Mouse (Mus musculus) liver, adult 2 months (tissue): ENCODE measurements at regions not wholly inside any gene's neighbourhood (a gene's known extent, or its start where the extent isn't known, plus 50 kb on each side); places are given as distances from the start of the nearest gene placed in this dataset.

ENCODE experiments used
- CTCF ChIP-seq: fragments of 200-500 bp; IDR thresholded peaks from 2 replicates; pipeline ENCODE4 v1.5.1; 2011; ENCODE audit warnings: low read depth, low read length, control low read depth
- POLR2A ChIP-seq: fragments of 200-500 bp; IDR thresholded peaks from 2 replicates; pipeline ENCODE4 v1.6.1; 2011; ENCODE audit warnings: low read length, control low read depth; ENCODE audit not compliant: insufficient read depth; ENCODE audit errors: extremely low read depth

GRCm38 (mm10) chr5:35174318-35174717 lies 68.8 kb upstream of the Lrpap1 start:
- TF ChIP-seq CTCF (no peak), POLR2A (no peak)
